Mouse (Mus musculus): ENCODE data around the gene Kdm2a. TPM values are rescaled to one million over a fixed set of nuclear protein-coding genes. Genes with fewer than 3 reads are reported as not detected.

The Kdm2a gene
- total RNA-seq (2021) = 10 to 100 TPM; 57.1 to 59.1 TPM

GRCm38 (mm10) chr19:4397798-4398629 lies at the start of gene Kdm2a:
TSS of gene Kdm2a (minus strand) at chr19:4398285.
- peak; percentile 65 for DNase-seq

GRCm38 (mm10) chr19:4447445-4447844 lies 49.4 kb upstream of the Kdm2a start:
- DNase-seq = no peak

- no peak for DNase-seq
Measured at GRCm38 (mm10) chr19:4446661-4447420, 48.8 kb upstream of the Kdm2a start.

- peak; percentile 87 for DNase-seq
Measured at GRCm38 (mm10) chr19:4442408-4442807, 44.3 kb upstream of the Kdm2a start.

GRCm38 (mm10) chr19:4441621-4442161 lies 43.6 kb upstream of the Kdm2a start:
- peak; percentile 42 for DNase-seq

- DNase-seq = peak; percentile 63
Measured at GRCm38 (mm10) chr19:4441090-4441591, 43.1 kb upstream of the Kdm2a start.

- peak; percentile 35 for DNase-seq
Measured at GRCm38 (mm10) chr19:4440222-4440621, 42.1 kb upstream of the Kdm2a start.

- peak; percentile 76 for DNase-seq
Measured at GRCm38 (mm10) chr19:4439161-4439801, 41.2 kb upstream of the Kdm2a start, which contains the start of gene Rhod. TSS of gene Rhod (minus strand) at chr19:4439432.

- DNase-seq = no peak
Measured at GRCm38 (mm10) chr19:4438791-4439160, 40.7 kb upstream of the Kdm2a start.

GRCm38 (mm10) chr19:4437886-4438285 lies 39.8 kb upstream of the Kdm2a start:
- no peak for DNase-seq

- no peak for DNase-seq
Measured at GRCm38 (mm10) chr19:4436254-4436653, 38.2 kb upstream of the Kdm2a start.

- no peak for DNase-seq
Measured at GRCm38 (mm10) chr19:4434999-4435398, 36.9 kb upstream of the Kdm2a start.

GRCm38 (mm10) chr19:4433756-4434155 lies 35.7 kb upstream of the Kdm2a start:
- DNase-seq = no peak

- no peak for DNase-seq
Measured at GRCm38 (mm10) chr19:4430091-4430620, 32.1 kb upstream of the Kdm2a start.

GRCm38 (mm10) chr19:4425610-4426366 lies 27.7 kb upstream of the Kdm2a start:
- peak; percentile 51 for DNase-seq

GRCm38 (mm10) chr19:4423021-4423420 lies 24.9 kb upstream of the Kdm2a start:
- no peak for DNase-seq

- no peak for DNase-seq
Measured at GRCm38 (mm10) chr19:4422581-4422980, 24.5 kb upstream of the Kdm2a start.

GRCm38 (mm10) chr19:4420153-4420910 lies 22.2 kb upstream of the Kdm2a start:
- no peak for DNase-seq

- no peak for DNase-seq
Measured at GRCm38 (mm10) chr19:4419711-4420110, 21.6 kb upstream of the Kdm2a start.

GRCm38 (mm10) chr19:4417713-4418112 lies 19.6 kb upstream of the Kdm2a start:
- DNase-seq = no peak

GRCm38 (mm10) chr19:4417183-4417582 lies 19.1 kb upstream of the Kdm2a start:
- peak; percentile 83 for DNase-seq
